Mouse (Mus musculus) bone marrow macrophage, adult 2 months (primary cell): Measurements from ENCODE around the gene Tecpr2. TPM values are rescaled to one million over a fixed set of nuclear protein-coding genes. Genes with fewer than 3 reads are reported as not detected.

Source experiments
- H3K27ac ChIP-seq: 2 replicates; pipeline ENCODE4 v1.5.1; 2012; ENCODE audit warnings: low read depth, low read length; ENCODE audit not compliant: insufficient read depth
- H3K4me1 ChIP-seq: 2 replicates; pipeline ENCODE4 v1.6.1; 2012; ENCODE audit warnings: low read length; ENCODE audit not compliant: control insufficient read depth, insufficient read depth
- H3K4me3 ChIP-seq: 2 replicates; pipeline ENCODE4 v1.5.1; 2012; ENCODE audit warnings: mild to moderate bottlenecking, low read length, moderate library complexity; ENCODE audit not compliant: insufficient read depth
- CTCF ChIP-seq: IDR thresholded peaks from 2 replicates; pipeline ENCODE4 v1.5.1; 2012; ENCODE audit warnings: low read depth, mild to moderate bottlenecking, low read length, moderate library complexity
- POLR2A ChIP-seq: IDR thresholded peaks from 2 replicates; pipeline ENCODE4 v1.6.1; 2012; ENCODE audit warnings: mild to moderate bottlenecking, low read depth, low read length, borderline replicate concordance
- polyA plus RNA-seq: library from polyadenylated mRNA; stranded (reverse); fragments of >200 nt; gene quantifications from 2 replicates; pipeline ENCODE4 v1.2.4, GENCODE M21; 2012; ENCODE audit not compliant: missing spikeins, insufficient read depth, insufficient read length

Tecpr2 gene
- polyA plus RNA-seq, 1 experiment, result 6.8 TPM

- Histone ChIP-seq H3K4me3 (no peak overlapping the region), H3K4me1 (no peaks in the 10 kb centered on the region), H3K27ac (no peak overlapping the region)
- TF ChIP-seq CTCF (no peak), POLR2A (no peak)
These were observed 51.8 kb downstream of the Tecpr2 start for GRCm38 (mm10) chr12:110940869-110941268.

- no peak for TF ChIP-seq CTCF
- TF ChIP-seq POLR2A, result no peak
- H3K27ac ChIP-seq, result no peak overlapping the region
- H3K4me1 ChIP-seq, result peaks cover 4% of the 10 kb centered on the region; the same call in 1 of the 2 replicates
- no peak overlapping the region for H3K4me3 ChIP-seq
These were observed 57.2 kb downstream of the Tecpr2 start for GRCm38 (mm10) chr12:110946216-110946615.

DNA sequence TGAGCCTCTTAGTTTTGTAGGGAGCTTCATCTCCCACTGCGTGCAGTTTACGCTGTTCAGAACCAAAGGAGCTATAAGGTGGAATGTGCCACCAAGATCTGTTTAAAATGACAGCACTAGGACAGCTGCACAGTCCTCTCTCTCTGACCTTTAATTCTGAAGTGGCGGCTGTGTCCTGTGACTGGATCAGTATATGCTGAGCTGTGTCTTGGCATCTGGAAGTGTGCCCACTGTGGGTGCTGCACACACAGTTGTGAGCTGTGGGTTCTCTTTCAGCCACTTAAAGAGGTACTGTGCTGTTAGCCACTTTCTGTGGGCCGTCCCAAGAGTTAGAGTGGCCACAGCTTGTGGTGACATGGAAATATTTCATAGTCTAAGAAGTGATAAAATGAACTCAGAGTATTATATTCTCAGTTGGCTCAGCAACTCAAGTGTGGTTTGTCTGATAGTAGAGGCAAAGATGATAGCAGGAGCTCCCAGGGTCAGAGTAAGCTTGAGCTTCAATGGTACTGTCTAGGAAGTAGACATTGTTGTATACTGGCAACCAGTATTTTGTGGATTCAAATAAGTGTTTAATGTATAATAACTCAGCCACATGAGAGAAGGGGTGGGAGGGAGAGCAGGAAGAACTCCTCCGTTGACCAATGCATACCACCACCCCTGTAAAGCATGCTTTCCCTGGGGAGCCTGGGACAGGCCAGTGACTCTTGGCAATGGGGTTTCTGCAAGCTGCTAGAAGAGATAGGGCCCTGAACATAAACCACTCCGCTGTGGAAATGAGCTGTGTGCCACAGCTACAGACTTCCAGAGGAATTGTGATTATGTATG lies 59.2 kb downstream of the Tecpr2 start:
- H3K4me1 ChIP-seq, result peaks cover 4% of the 10 kb centered on the region; the same call in 1 of the 2 replicates
- TF ChIP-seq POLR2A, result no peak
- TF ChIP-seq CTCF, result no peak
- no peak overlapping the region for H3K4me3 ChIP-seq
- H3K27ac ChIP-seq, result no peak overlapping the region

DNA sequence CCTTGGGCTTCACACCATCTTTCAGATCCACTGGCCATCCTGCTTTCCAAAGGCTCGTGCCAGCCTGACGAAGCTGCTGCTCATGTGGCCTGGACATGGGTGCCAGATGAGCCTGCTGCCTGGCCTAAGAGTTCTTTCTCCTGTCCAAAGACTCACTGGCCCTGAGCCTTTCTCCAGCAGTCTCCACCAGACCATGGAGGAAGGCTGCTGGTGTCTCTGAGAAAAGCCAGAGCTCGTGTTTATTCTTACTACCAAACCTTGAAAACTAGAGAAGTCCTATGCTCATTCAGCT lies 59.8 kb downstream of the Tecpr2 start:
- Histone ChIP-seq H3K27ac (no peak overlapping the region), H3K4me3 (no peak overlapping the region), H3K4me1 (peaks cover 4% of the 10 kb centered on the region; the same call in 1 of the 2 replicates)
- no peak for TF ChIP-seq POLR2A
- no peak for TF ChIP-seq CTCF

DNA sequence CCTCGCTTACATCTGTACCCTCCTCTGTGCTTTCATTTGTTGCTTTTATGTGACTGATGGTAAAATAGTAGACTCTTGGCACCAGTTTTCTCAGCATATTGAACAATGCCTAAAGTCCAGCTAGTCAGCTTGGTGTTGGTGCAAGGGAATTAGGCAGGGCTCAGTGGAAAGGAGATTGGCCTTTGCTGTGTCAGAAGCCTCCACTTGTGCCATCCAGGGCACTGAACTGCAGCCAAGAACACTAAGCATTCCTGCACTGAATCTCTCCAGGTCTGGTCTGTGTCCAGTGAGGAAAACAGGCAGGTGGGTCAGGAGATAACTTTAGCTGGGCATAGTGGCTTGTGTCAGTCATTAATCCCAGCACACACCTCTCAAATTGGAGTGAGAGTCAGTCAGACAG lies 60.3 kb downstream of the Tecpr2 start:
- Histone ChIP-seq H3K4me1 (peaks cover 4% of the 10 kb centered on the region; the same call in 1 of the 2 replicates), H3K4me3 (no peak overlapping the region), H3K27ac (no peak overlapping the region)
- no peak for TF ChIP-seq CTCF

DNA sequence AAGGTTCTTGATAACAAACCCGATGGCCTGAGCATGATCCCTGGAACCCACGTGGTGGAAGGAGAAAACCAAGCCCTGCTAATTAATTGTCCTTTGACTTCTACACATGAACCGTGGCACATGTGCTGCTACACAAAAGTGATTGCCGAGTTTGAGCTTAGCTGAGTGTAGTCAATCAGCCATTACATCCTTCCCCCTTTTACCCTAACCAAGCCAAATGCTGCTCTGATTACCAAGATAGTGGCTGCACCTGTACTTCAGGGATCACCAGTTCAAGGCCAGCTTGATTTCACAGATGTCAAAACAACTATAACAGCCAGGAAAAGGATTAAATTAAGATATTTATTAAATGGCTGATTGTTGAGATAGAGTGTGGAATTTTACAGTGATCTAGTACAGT lies 61.1 kb downstream of the Tecpr2 start:
- Histone ChIP-seq H3K27ac (no peak overlapping the region), H3K4me1 (peaks cover 4% of the 10 kb centered on the region; the same call in 1 of the 2 replicates), H3K4me3 (no peak overlapping the region)
- TF ChIP-seq POLR2A (no peak), CTCF (no peak)

- Histone ChIP-seq H3K4me3 (no peak overlapping the region), H3K27ac (no peak overlapping the region), H3K4me1 (peaks cover 4% of the 10 kb centered on the region; the same call in 1 of the 2 replicates)
- TF ChIP-seq CTCF, result no peak
- no peak for TF ChIP-seq POLR2A
These were observed 62.2 kb downstream of the Tecpr2 start for GRCm38 (mm10) chr12:110951236-110951635.

DNA sequence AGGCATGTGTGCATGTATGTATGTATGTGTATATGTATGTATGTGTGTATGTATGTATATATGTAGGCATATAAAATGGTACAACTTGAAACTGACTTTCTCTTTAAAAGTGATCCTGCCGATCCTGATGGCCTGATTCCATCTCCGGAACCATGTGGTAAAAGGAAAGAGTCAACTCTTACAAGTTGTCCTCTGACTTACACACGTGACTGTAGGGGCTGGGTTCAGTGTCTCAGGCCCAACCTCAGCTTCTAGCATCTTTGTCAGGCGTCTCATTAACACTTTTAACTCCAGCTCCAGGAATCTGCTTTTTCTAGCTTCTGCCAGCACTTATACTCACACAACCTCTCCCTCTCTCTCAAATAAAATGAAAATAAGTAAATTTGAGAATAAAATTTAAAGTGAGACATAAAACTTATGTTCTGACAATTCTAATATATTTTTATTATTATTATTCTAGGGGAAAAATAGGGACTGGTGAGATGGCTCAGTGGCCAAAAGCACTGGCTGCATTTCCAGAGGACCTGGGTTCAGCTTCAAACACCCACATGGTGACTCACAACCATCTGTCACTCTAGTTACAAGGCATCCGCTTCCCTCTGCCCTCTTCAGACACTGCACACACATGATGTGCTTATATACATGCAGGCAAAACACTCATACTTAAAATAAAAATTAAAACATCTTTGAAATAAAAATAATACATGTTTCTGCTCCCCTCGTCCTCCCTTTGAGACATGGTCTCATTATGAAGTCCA lies 63.7 kb downstream of the Tecpr2 start:
- peaks cover 4% of the 10 kb centered on the region for H3K4me1 ChIP-seq
- no peak for TF ChIP-seq POLR2A
- TF ChIP-seq CTCF, result no peak
- H3K4me3 ChIP-seq, result no peak overlapping the region
- H3K27ac ChIP-seq, result no peak overlapping the region

DNA sequence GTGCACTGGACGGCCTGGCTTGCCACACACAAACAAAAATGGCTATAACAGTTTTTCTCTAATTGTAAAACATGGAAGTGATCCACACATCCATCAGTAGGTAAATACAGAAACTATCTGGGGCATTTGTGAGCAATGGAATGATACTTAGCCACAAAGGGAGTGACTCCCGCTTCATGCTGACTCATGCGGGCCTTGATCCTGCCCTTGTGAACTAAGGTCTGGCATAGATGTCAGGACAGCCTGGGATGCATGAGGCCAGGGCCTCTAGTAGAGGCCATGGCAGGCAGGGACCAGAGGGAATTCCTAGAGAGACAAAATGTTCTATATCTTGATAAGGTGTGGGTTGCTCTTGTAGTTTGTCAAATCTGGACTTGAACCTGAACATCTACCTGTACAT lies 64.4 kb downstream of the Tecpr2 start:
- Histone ChIP-seq H3K4me3 (no peak overlapping the region), H3K4me1 (peaks cover 4% of the 10 kb centered on the region), H3K27ac (no peak overlapping the region)
- TF ChIP-seq POLR2A, result no peak
- no peak for TF ChIP-seq CTCF

GRCm38 (mm10) chr12:110953900-110954299 lies 64.8 kb downstream of the Tecpr2 start:
- peaks cover 4% of the 10 kb centered on the region for H3K4me1 ChIP-seq
- TF ChIP-seq CTCF (no peak), POLR2A (no peak)
- no peak overlapping the region for H3K4me3 ChIP-seq
- no peak overlapping the region for H3K27ac ChIP-seq
